Mouse (Mus musculus) gastrocnemius, postnatal 4 days (tissue): ENCODE results near the gene Efna5. TPM values are rescaled to one million over a fixed set of nuclear protein-coding genes. Genes with fewer than 3 reads are reported as not detected.

Experiments used
- DNase-seq, 2 experiments: peaks; one replicate each; pipeline ENCODE4 v3.0.0; 2021 to 2022; ENCODE audit warnings: low spot score in 2 of 2, mixed read lengths in 2 of 2
- total RNA-seq, 2 experiments: library from RNA; stranded (reverse); gene quantifications; 2 replicates each; pipeline ENCODE4 v1.2.3; 2021

Efna5 gene
- total RNA-seq, 2 experiments from 2014 or later: 6.2 to 8.4 TPM

GRCm38 (mm10) chr17:62562439-62562838 lies 318.7 kb downstream of the Efna5 start:
- no peak for DNase-seq

DNA sequence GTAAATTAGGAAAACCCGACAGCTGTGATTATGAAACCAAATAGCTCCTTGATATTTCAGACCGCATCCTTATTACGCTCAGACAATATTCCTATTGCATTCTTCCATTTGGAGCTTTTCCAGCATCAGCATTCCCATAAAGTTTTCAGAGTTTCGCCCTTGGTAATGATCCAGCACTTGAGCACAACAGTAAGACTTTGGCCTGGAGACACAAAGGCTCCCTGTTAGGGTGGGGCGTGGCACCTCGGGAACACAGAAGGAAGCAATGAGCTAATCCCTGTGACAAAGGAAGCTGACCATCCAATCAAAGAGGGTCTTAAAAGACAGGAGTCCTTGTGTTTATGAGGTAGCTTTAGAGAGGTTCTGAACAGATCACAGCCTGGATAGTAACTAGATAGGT lies 323.9 kb downstream of the Efna5 start:
- DNase-seq: peak in 1 of 2 experiments; percentile 34
